Mouse (Mus musculus) gastrocnemius, adult 8-10 months (tissue): Measurements from ENCODE around the gene Camkv. TPM values are rescaled to one million over a fixed set of nuclear protein-coding genes. Genes with fewer than 3 reads are reported as not detected.

Experiments used
- DNase-seq, 2 experiments: peaks; one replicate each; pipeline ENCODE4 v3.0.0; 2022; ENCODE audit warnings: low spot score in 2 of 2
- total RNA-seq, 4 experiments: library from RNA; stranded (reverse); gene quantifications; 2 replicates each; pipeline ENCODE4 v1.2.4; 2022

The Camkv gene
- total RNA-seq, 4 experiments from 2014 or later: 0.20 to 0.46 (median 0.35) TPM

DNA sequence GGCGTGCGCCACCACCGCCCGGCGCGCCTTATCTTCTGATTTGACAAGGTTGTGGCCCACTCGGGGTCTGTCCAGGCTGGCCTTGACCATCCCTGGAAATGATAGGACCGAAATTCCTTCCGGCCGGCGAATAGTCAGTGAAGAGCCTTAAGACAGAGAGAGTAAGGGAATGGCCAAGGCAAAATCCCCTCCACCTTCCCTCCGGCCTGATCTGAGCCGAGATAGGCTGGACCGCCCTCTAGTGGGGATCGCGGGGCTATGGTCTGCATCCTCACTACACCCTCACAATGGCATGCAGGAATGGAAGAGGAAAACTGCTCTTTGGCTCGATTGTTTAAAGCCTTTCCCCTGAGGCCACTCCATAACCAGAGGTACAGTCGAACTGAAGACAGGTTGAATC, 50.9 kb downstream of the Camkv start:
- peak; percentile 61 to 69 for DNase-seq

- DNase-seq: no peak
Observed at GRCm38 (mm10) chr9:107987950-107988349, 52.5 kb downstream of the Camkv start.

GRCm38 (mm10) chr9:107992197-107992596, 56.7 kb downstream of the Camkv start, which contains the start of gene Cdhr4:
Gene Cdhr4, plus strand, starts transcription at chr9:107992497.
- DNase-seq: no peak

DNA sequence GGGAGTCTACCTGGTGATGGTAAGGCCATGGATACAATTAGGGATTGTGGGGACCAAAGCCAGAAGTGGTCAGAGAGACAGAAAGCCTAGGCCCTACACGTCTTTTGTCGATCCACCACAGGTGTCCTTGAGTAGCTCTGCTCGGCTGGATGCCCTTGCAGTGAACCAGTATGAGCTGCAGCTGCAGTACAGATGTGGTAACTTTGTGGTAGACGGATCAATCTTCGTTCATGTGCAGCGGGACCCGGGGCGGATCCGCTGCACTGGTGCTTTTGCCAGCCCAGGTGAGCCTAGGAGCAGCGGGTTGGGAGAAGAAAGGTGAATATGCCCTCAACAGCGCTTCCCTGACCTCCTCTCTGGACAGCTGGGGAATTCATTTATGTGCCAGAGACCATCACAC, 57.5 kb downstream of the Camkv start:
- no peak for DNase-seq

DNA sequence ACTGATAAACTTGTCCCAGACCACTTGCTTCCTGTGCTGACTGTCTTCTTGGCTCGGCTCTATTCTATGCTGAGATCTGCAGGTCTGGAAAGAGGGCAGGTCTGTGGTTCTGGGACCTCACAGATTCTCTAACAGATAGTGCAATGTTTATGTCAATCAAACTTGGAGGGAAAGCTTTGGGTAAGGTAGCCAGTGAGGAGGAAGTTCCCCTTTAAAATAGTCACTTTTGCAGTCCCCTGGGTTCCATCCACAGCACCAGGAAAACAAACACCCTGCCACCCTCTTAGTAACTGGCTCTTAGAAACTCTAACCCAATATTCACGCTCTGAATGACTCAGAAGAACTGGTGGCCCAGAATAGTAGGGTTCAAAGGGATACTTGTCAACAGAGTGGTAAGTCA, 59.0 kb downstream of the Camkv start:
- no peak for DNase-seq

DNA sequence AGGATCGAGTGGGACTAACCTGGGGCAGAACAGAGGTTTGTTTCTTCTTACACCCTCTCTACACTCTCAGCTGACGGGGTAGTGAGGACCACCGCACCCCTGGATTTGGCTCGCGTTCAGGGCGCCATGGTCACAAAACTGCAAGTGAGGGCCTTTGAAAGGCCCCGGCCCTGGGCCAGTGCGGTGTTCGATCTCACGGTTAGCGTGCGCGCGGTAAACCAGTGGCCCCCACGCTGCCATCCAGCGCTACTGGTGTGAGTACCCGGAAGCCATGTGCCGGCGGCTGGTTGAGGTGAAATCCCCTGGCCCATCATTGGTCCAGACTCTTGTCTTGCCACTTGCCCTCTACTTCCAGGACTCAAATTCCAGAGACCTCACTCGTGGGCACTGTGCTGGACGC, 60.0 kb downstream of the Camkv start:
- no peak for DNase-seq

GRCm38 (mm10) chr9:107996049-107996448, 60.6 kb downstream of the Camkv start, which contains the start of gene Gm20662:
Gene Gm20662, plus strand, starts transcription at chr9:107996349.
- no peak for DNase-seq

Other genes with a start within 250 kb of the Camkv start
- 1 to 10 TPM; 3.3 to 4.6 (median 4.3) TPM for gene Sema3f, start 225.2 kb upstream of the Camkv start, total RNA-seq
- 10 to 100 TPM; 21.0 to 34.8 (median 26.8) TPM for gene Rbm5, start 164.7 kb upstream of the Camkv start, total RNA-seq
- gene Rbm6, start 62.4 kb upstream of the Camkv start, total RNA-seq: 10 to 100 TPM; 17.3 to 20.0 (median 18.0) TPM
- 10 to 100 TPM; 10.8 to 14.7 (median 11.9) TPM for gene Mon1a, start 47.5 kb upstream of the Camkv start, total RNA-seq
- 1 to 10 TPM in 1 of 4 experiments, under 1 TPM in 3; 0.43 to 1.4 (median 0.82) TPM for gene Mst1r, start 28.8 kb upstream of the Camkv start, total RNA-seq
- gene Actl11, start 7.2 kb upstream of the Camkv start, total RNA-seq: not detected
- gene Traip, start 14.5 kb downstream of the Camkv start, total RNA-seq: 1 to 10 TPM in 1 of 4 experiments, under 1 TPM in 3; 0.47 to 1.6 (median 0.57) TPM
- 1 to 10 TPM; 2.2 to 2.7 (median 2.5) TPM for gene Uba7, start 39.8 kb downstream of the Camkv start, total RNA-seq
- gene Gm20661, start 47.4 kb downstream of the Camkv start, total RNA-seq: not detected
- gene Inka1, start 50.2 kb downstream of the Camkv start, total RNA-seq: 1 to 10 TPM; 1.3 to 2.5 (median 2.0) TPM
- gene Cdhr4, start 56.8 kb downstream of the Camkv start, total RNA-seq: not detected
- gene Gm20662, start 60.7 kb downstream of the Camkv start, total RNA-seq: 1 to 10 TPM in 3 of 4 experiments, not detected in 1; 1.3 to 1.9 (median 1.3) TPM
- gene Ip6k1, start 66.8 kb downstream of the Camkv start, total RNA-seq: 10 to 100 TPM; 19.7 to 22.9 (median 21.3) TPM
- gene Gmppb, start 113.6 kb downstream of the Camkv start, total RNA-seq: 1 to 10 TPM; 4.3 to 6.2 (median 4.8) TPM
- gene Amigo3, start 117.5 kb downstream of the Camkv start, total RNA-seq: 1 to 10 TPM in 3 of 4 experiments, under 1 TPM in 1; 0.80 to 2.2 (median 1.5) TPM
- under 1 TPM in 1 of 4 experiments, not detected in 3; 0.40 TPM for gene Mst1, start 144.8 kb downstream of the Camkv start, total RNA-seq
- gene Rnf123, start 147.7 kb downstream of the Camkv start, total RNA-seq: 100 to 1,000 TPM; 137 to 185 (median 161) TPM
- gene Apeh, start 158.9 kb downstream of the Camkv start, total RNA-seq: 10 to 100 TPM; 29.4 to 43.5 (median 33.6) TPM